Mouse (Mus musculus): Measurements from ENCODE around the gene Atp6v0c.

- TF ChIP-seq CTCF (IDR thresholded peaks at IDR 0.05; ENCODE audit: control insufficient read depth, insufficient read depth, insufficient read length) = no peak
- TF ChIP-seq MAX (IDR thresholded peaks at IDR 0.05) = no peak
- no peak for TF ChIP-seq USF1 (IDR thresholded peaks at IDR 0.05; ENCODE audit: low read depth)
- TF ChIP-seq FOSL1 (IDR thresholded peaks at IDR 0.05; ENCODE audit: insufficient read depth, low read length, poor library complexity, severe bottlenecking) = no peak
These were observed 18.1 kb downstream of the Atp6v0c start for GRCm38 (mm10) chr17:24151382-24151781.
